Mouse (Mus musculus) megakaryocyte, embryonic 14.5 days (primary cell): Measurements from ENCODE around the gene Zbtb16.

Source experiments
- FLI1 ChIP-seq: IDR thresholded peaks from 2 replicates; pipeline ENCODE4 v1.6.1; 2012; ENCODE audit warnings: low read length, inconsistent platforms, mixed read lengths
- GATA1 ChIP-seq: IDR thresholded peaks from 3 replicates; pipeline ENCODE4 v1.6.1; 2012; ENCODE audit warnings: mixed read lengths, low read length, inconsistent platforms, borderline replicate concordance

- TF ChIP-seq FLI1, result no peak
- no peak for TF ChIP-seq GATA1
Measured at GRCm38 (mm10) chr9:48761175-48761556, 74.9 kb downstream of the Zbtb16 start.
